Mouse (Mus musculus) midbrain, embryonic 14.5 days (tissue): ENCODE measurements around the gene Bcas3. TPM values are rescaled to one million over a fixed set of nuclear protein-coding genes. Genes with fewer than 3 reads are reported as not detected.

Experiments
- ATAC-seq: fragments of 200-750 bp; cut with Nextera tagmentation; 2 replicates; pipeline ENCODE4 v1.8.0; 2017; ENCODE audit warnings: moderate number of reproducible peaks, moderate library complexity; ENCODE audit not compliant: low FRiP score, low TSS enrichment
- DNase-seq: peaks from one replicate; pipeline ENCODE4 v3.0.0-alpha.2; 2015
- H3K27ac ChIP-seq: fragments of 300-500 bp; sonication (generic); replicated peaks from 2 replicates; pipeline ENCODE4 v1.5.1; 2014; ENCODE audit warnings: mild to moderate bottlenecking, low read depth, low read length, moderate library complexity
- H3K27me3 ChIP-seq: fragments of 300-500 bp; sonication (generic); 2 replicates; pipeline ENCODE4 v1.6.1; 2014; ENCODE audit warnings: low read length, control low read depth, mixed read lengths; ENCODE audit not compliant: control insufficient read depth, insufficient read depth
- H3K36me3 ChIP-seq: fragments of 300-500 bp; sonication (generic); 2 replicates; pipeline ENCODE4 v1.6.1; 2014; ENCODE audit warnings: low read length, control low read depth; ENCODE audit not compliant: control insufficient read depth, insufficient read depth
- H3K4me1 ChIP-seq: fragments of 300-500 bp; sonication (generic); 2 replicates; pipeline ENCODE4 v1.6.1; 2014; ENCODE audit warnings: mild to moderate bottlenecking, antibody characterized with exemption, low read length, control low read depth; ENCODE audit not compliant: control insufficient read depth, insufficient read depth
- H3K4me2 ChIP-seq: fragments of 300-500 bp; sonication (generic); 2 replicates; pipeline ENCODE4 v1.6.1; 2014; ENCODE audit warnings: mild to moderate bottlenecking, low read length, moderate library complexity
- H3K4me3 ChIP-seq: fragments of 300-500 bp; sonication (generic); replicated peaks from 2 replicates; pipeline ENCODE4 v1.5.1; 2014; ENCODE audit warnings: low read depth, low read length
- H3K9ac ChIP-seq: fragments of 300-500 bp; sonication (generic); replicated peaks from 2 replicates; pipeline ENCODE4 v1.6.1; 2014; ENCODE audit warnings: mild to moderate bottlenecking, low read length, moderate library complexity
- H3K9me3 ChIP-seq: fragments of 300-500 bp; sonication (generic); 2 replicates; pipeline ENCODE4 v1.6.1; 2016; ENCODE audit warnings: low read length, control low read depth, mixed read lengths; ENCODE audit not compliant: control insufficient read depth
- WGBS: fragments of 180-500 bp; shearing (Covaris S2); extraction: QIAGEN DNeasy Blood & Tissue Kit; methylation state at CpG from one replicate; pipeline ENCODE4 v1.1.7; 2014; 5-methylcytosine and 5-hydroxymethylcytosine counted together
- polyA plus RNA-seq: library from polyadenylated mRNA; unstranded; fragments of >200 nt; fragmentation: Nextera tagmentation; extraction: Ambion mirVana; gene quantifications from 2 replicates; pipeline ENCODE4 v1.2.1, GENCODE M21; 2014

Gene Bcas3
- polyA plus RNA-seq, 1 experiment from 2014 or later: 33.4 TPM

DNA sequence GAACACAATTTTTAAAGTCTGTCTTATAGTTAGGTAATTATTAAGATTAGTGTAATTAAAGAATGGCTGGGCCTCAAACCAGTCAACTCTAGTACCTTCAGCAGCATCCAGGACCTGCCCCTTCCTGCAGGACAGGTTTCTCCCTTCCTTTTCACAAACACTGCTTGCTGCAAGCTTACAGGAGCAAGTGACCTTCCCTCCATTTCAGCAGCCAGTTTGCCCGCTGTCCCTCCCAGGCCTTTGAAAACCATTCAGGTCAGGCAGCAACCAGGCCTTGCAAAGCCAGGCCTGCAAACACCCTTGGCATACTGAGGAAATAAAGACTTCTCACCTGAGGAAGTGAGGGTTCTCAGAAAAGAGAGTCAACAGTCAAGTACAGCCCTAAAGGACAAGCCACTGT is 438.2 kb downstream of the Bcas3 start:
- no peak overlapping the region for H3K4me2 ChIP-seq
- 71% methylated on average over 1 of the region's 1 CpGs for WGBS
- H3K4me3 ChIP-seq: no peak overlapping the region
- H3K9me3 ChIP-seq: no peaks in the 10 kb centered on the region
- H3K9ac ChIP-seq: no peak overlapping the region
- no peak for DNase-seq
- H3K27me3 ChIP-seq: no peaks in the 10 kb centered on the region
- no peaks in the 10 kb centered on the region for H3K36me3 ChIP-seq
- ATAC-seq: no peak
- no peaks in the 10 kb centered on the region for H3K4me1 ChIP-seq
- no peak overlapping the region for H3K27ac ChIP-seq

DNA sequence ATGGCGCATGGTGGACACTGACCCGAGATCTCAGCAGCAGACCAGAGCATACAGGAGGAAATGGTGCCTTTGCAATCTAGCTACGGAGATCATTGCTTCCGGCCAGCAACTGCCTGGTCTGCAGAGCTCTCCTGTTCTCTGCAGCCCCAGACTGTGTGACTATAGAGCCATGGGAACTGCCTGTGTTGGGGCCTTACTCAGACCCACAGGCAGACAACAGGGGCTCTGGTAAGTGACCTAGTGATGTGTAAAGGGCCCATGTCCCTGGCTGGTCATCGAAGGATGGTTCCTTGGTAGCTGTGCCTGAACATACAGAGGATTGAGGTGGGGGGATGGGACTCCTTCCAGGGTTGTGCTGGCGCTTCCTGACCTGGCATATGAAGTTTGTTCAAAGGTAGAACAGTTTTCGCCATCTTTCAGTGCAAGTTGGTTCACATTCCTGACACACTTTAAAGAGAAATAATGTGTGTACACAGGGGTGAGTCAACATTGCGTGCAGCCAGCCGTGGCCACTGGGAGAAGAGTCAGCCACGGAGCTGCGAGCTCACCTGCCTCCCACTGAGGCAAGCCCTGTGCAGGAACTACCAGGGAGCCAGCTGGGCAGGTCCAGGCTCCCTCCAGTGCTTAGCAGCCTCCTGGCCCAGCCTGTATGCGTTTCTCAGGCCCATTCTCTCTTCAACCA is 439.7 kb downstream of the Bcas3 start:
- H3K36me3 ChIP-seq: no peaks in the 10 kb centered on the region
- no peak overlapping the region for H3K27ac ChIP-seq
- no peaks in the 10 kb centered on the region for H3K4me1 ChIP-seq
- no peak overlapping the region for H3K4me3 ChIP-seq
- no peak overlapping the region for H3K9ac ChIP-seq
- DNase-seq (no peak), ATAC-seq (no peak)
- H3K27me3 ChIP-seq: no peaks in the 10 kb centered on the region
- 65% methylated on average over 12 of the region's 12 CpGs for WGBS
- H3K4me2 ChIP-seq: no peak overlapping the region
- H3K9me3 ChIP-seq: no peaks in the 10 kb centered on the region

- no peaks in the 10 kb centered on the region for H3K4me1 ChIP-seq
- DNase-seq: no peak
- no peaks in the 10 kb centered on the region for H3K36me3 ChIP-seq
- no peak overlapping the region for H3K4me3 ChIP-seq
- no peaks in the 10 kb centered on the region for H3K9me3 ChIP-seq
- no peak overlapping the region for H3K9ac ChIP-seq
- H3K27ac ChIP-seq: no peak overlapping the region
- no peak for ATAC-seq
- no peak overlapping the region for H3K4me2 ChIP-seq
- H3K27me3 ChIP-seq: no peaks in the 10 kb centered on the region
- WGBS: 90% methylated on average over 4 of the region's 4 CpGs
Measured at GRCm38 (mm10) chr11:85799456-85799855, 446.5 kb downstream of the Bcas3 start.

GRCm38 (mm10) chr11:85799856-85800255 is 446.9 kb downstream of the Bcas3 start:
- no peaks in the 10 kb centered on the region for H3K27me3 ChIP-seq
- no peaks in the 10 kb centered on the region for H3K4me1 ChIP-seq
- no peak overlapping the region for H3K27ac ChIP-seq
- 60% methylated on average over 19 of the region's 19 CpGs for WGBS
- ATAC-seq (no peak), DNase-seq (no peak)
- no peaks in the 10 kb centered on the region for H3K9me3 ChIP-seq
- H3K36me3 ChIP-seq: no peaks in the 10 kb centered on the region
- no peak overlapping the region for H3K4me2 ChIP-seq
- H3K9ac ChIP-seq: no peak overlapping the region
- H3K4me3 ChIP-seq: no peak overlapping the region

DNA sequence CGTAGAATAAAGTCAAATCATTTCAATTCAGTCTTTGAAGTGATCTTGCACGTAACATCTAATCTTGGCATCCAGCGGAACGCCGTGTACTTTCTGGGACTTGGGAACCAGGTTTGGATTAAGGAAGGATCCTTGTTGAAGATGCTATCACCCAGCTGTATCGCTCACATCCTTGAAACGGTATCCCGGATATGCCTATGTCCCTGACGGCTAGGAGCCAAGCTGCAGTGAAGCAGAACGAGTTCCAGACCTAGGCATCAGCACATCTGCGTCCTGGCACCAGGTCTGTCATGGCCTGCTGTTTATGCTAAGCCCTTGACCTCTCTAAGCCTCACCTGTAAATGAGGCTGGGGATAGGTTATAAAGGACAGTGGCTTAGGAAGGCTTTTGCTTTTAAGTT is 447.4 kb downstream of the Bcas3 start:
- 54% methylated on average over 11 of the region's 11 CpGs for WGBS
- no peak overlapping the region for H3K4me3 ChIP-seq
- H3K9ac ChIP-seq: no peak overlapping the region
- no peak for ATAC-seq
- no peaks in the 10 kb centered on the region for H3K36me3 ChIP-seq
- H3K27me3 ChIP-seq: no peaks in the 10 kb centered on the region
- DNase-seq: no peak
- H3K4me1 ChIP-seq: no peaks in the 10 kb centered on the region
- H3K4me2 ChIP-seq: no peak overlapping the region
- no peak overlapping the region for H3K27ac ChIP-seq
- no peaks in the 10 kb centered on the region for H3K9me3 ChIP-seq

DNA sequence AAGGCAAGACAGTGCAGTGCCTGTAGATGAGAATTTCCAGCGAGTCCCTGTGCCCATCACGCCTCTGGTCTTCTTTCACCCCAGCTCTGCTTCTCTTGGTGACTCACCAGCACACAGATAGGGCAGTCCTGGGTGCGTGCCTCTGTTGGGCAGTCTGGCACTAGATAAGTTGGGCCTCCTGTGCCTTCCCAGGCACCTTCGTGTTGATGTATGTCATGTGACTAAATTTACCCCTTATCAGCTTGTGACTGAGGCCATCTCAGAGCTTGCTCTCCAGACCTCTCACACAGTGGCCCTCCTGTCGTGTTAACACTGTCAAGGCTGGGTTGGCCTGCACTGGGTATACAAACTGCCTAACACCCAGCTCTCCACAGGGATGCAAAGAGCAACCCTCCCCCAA is 451.1 kb downstream of the Bcas3 start:
- H3K4me2 ChIP-seq: no peak overlapping the region
- WGBS: 81% methylated on average over 5 of the region's 5 CpGs
- H3K27ac ChIP-seq: no peak overlapping the region
- no peaks in the 10 kb centered on the region for H3K9me3 ChIP-seq
- H3K4me1 ChIP-seq: no peaks in the 10 kb centered on the region
- ATAC-seq (no peak), DNase-seq (no peak)
- H3K27me3 ChIP-seq: no peaks in the 10 kb centered on the region
- H3K9ac ChIP-seq: no peak overlapping the region
- no peak overlapping the region for H3K4me3 ChIP-seq
- no peaks in the 10 kb centered on the region for H3K36me3 ChIP-seq

- no peak overlapping the region for H3K27ac ChIP-seq
- H3K4me3 ChIP-seq: no peak overlapping the region
- 74% methylated on average over 1 of the region's 1 CpGs for WGBS
- H3K4me2 ChIP-seq: no peak overlapping the region
- H3K9me3 ChIP-seq: no peaks in the 10 kb centered on the region
- DNase-seq (no peak), ATAC-seq (no peak)
- no peak overlapping the region for H3K9ac ChIP-seq
- H3K36me3 ChIP-seq: no peaks in the 10 kb centered on the region
- H3K27me3 ChIP-seq: no peaks in the 10 kb centered on the region
- no peaks in the 10 kb centered on the region for H3K4me1 ChIP-seq
Measured at GRCm38 (mm10) chr11:85805779-85806178, 452.8 kb downstream of the Bcas3 start.

DNA sequence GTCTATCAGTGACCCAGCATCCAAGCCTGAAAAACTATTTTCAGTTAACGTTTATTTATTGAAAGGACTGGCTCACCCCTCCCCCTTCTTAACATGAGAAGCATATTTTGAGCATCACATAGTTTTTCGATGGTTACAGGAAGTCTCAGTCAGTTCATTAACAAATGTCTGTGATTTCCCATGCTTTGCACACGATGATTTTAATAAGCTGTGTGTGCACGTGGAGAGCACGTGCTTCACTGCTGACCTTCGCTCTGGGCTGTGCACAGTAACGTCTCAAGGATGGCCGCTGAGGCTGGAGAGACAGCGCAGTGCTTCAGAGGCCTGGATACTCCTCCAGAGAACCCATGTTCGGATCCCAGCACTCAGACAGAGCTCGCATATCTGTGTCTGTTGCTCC is 454.4 kb downstream of the Bcas3 start:
- DNase-seq (no peak), ATAC-seq (no peak)
- Histone ChIP-seq H3K4me2 (no peak overlapping the region), H3K4me1 (no peaks in the 10 kb centered on the region), H3K4me3 (no peak overlapping the region), H3K27ac (no peak overlapping the region), H3K9me3 (no peaks in the 10 kb centered on the region), H3K27me3 (no peaks in the 10 kb centered on the region), H3K9ac (no peak overlapping the region), H3K36me3 (no peaks in the 10 kb centered on the region)
- WGBS: 91% methylated on average over 11 of the region's 11 CpGs

- Histone ChIP-seq H3K4me1 (no peaks in the 10 kb centered on the region), H3K4me3 (no peak overlapping the region), H3K27me3 (no peaks in the 10 kb centered on the region), H3K36me3 (no peaks in the 10 kb centered on the region), H3K4me2 (no peak overlapping the region), H3K9ac (no peak overlapping the region), H3K9me3 (no peaks in the 10 kb centered on the region), H3K27ac (no peak overlapping the region)
- 86% methylated on average over 4 of the region's 4 CpGs for WGBS
- DNase-seq (no peak), ATAC-seq (no peak)
Measured at GRCm38 (mm10) chr11:85811229-85811628, 458.3 kb downstream of the Bcas3 start.
